Mouse (Mus musculus): ENCODE measurements around the gene Cacna1a. TPM values are rescaled to one million over a fixed set of nuclear protein-coding genes. Genes with fewer than 3 reads are reported as not detected.

Gene Cacna1a
- total RNA-seq, 1 experiment, result 27.4 TPM

DNA sequence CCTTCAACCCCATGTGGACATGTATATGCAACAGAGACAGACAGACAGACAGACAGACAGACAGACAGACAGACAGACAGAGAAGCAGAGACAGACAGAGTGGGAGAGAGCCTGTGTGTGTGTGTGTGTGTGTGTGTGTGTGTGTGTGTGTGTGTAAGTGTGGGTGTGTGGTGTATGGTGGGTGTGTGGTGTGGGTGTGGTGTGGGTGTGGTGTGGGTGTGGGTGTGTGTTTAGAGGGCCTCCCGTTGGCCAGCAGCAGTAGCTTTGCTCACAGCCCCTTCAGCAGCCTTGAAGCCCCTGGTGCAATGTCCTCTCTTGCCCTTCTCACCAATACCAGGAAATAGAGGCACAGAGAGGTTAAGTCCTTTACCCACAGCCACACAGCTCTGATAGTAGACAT is 204.9 kb downstream of the Cacna1a start:
- in situ Hi-C loops (cut with MboI; ENCODE audit: low sequenced_read_pairs in 2 of 2, unreplicated experiment in 2 of 2), result no loop called here
- no peak for TF ChIP-seq HCFC1 (IDR thresholded peaks at IDR 0.05; ENCODE audit: borderline replicate concordance, insufficient read depth, low read length)
- no peak for TF ChIP-seq ZNF384 (IDR thresholded peaks at IDR 0.05; ENCODE audit: low read depth, low read length)
- TF ChIP-seq MAFK (IDR thresholded peaks at IDR 0.05; ENCODE audit: insufficient read depth, low read depth, low read length), result no peak
- TF ChIP-seq CHD2 (IDR thresholded peaks at IDR 0.05; ENCODE audit: low read depth, low read length), result no peak
- no peak for TF ChIP-seq ZC3H11A (IDR thresholded peaks at IDR 0.05; ENCODE audit: borderline replicate concordance, low read depth, low read length)
- no peak for DNase-seq (ENCODE audit: low read depth, low spot score)
- Histone ChIP-seq H3K27ac (ENCODE audit: insufficient read depth, low read depth, low read length, poor library complexity, severe bottlenecking) (no peak overlapping the region), H3K4me3 (ENCODE audit: insufficient read depth in 1 of 2, low read depth in 1 of 2, low read length in 2 of 2, poor library complexity in 1 of 2, severe bottlenecking in 1 of 2) (no peak overlapping the region), H3K9ac (ENCODE audit: insufficient read depth, low read depth, low read length, poor library complexity, severe bottlenecking) (no peak overlapping the region), H3K9me3 (ENCODE audit: control insufficient read depth, insufficient read depth, low read depth, low read length) (no peaks in the 10 kb centered on the region), H3K36me3 (ENCODE audit: control insufficient read depth, insufficient read depth, low read length, poor library complexity, severe bottlenecking) (peaks cover 2% of the 10 kb centered on the region; the same call in 1 of the 2 replicates), H3K4me1 (ENCODE audit: control insufficient read depth in 2 of 2, insufficient read depth in 2 of 2, low read length in 2 of 2, poor library complexity in 1 of 2) (peaks cover 0 to 8% of the 10 kb centered on the region in 2 experiments; a peak in 2 of 4 replicates)

DNA sequence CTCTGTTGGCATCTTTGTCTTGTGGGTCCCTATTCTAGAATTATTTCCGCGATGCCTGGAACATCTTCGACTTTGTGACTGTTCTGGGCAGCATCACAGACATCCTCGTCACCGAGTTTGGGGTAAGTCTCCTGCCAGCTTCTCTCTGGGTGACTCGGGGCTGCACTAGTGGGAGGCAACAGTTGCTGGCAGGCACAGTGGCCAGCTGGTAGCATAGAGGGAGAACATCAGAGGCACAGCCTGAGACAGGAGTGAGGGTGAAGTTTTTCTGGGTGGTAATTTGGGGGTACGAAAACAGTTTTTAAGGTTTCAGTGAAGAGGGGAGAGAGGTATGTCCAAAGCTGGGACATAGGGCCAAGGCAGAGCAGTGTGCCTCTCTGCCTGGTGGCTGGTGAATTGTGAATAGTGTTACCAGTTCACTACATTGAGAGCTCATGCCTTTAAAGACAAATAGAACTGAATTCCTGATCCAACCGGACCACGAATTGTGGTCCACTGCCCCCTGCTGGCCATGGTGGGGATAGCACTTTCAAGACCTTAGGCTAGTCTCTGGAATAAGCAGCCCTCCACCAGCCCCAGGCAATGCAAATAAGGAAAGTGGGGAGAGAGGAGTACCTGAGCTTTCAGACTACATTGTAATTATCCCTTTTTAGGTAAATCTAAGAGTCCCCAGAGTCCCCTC is 206.0 kb downstream of the Cacna1a start:
- Histone ChIP-seq H3K36me3 (ENCODE audit: control insufficient read depth, insufficient read depth, low read length, poor library complexity, severe bottlenecking) (peaks cover 2% of the 10 kb centered on the region; the same call in 1 of the 2 replicates), H3K4me3 (ENCODE audit: insufficient read depth in 1 of 2, low read depth in 1 of 2, low read length in 2 of 2, poor library complexity in 1 of 2, severe bottlenecking in 1 of 2) (no peak overlapping the region), H3K9ac (ENCODE audit: insufficient read depth, low read depth, low read length, poor library complexity, severe bottlenecking) (no peak overlapping the region), H3K9me3 (ENCODE audit: control insufficient read depth, insufficient read depth, low read depth, low read length) (no peaks in the 10 kb centered on the region), H3K4me1 (ENCODE audit: control insufficient read depth in 2 of 2, insufficient read depth in 2 of 2, low read length in 2 of 2, poor library complexity in 1 of 2) (peaks cover 0 to 15% of the 10 kb centered on the region in 2 experiments; a peak in 2 of 4 replicates), H3K27ac (ENCODE audit: insufficient read depth, low read depth, low read length, poor library complexity, severe bottlenecking) (no peak overlapping the region)
- DNase-seq (ENCODE audit: low read depth, low spot score), result peak; percentile 83
- in situ Hi-C loops (cut with MboI; ENCODE audit: low sequenced_read_pairs in 2 of 2, unreplicated experiment in 2 of 2), result no loop called here
- no peak for TF ChIP-seq CHD2 (IDR thresholded peaks at IDR 0.05; ENCODE audit: low read depth, low read length)
- no peak for TF ChIP-seq ZNF384 (IDR thresholded peaks at IDR 0.05; ENCODE audit: low read depth, low read length)
- no peak for TF ChIP-seq ZC3H11A (IDR thresholded peaks at IDR 0.05; ENCODE audit: borderline replicate concordance, low read depth, low read length)
- TF ChIP-seq HCFC1 (IDR thresholded peaks at IDR 0.05; ENCODE audit: borderline replicate concordance, insufficient read depth, low read length), result no peak
- no peak for TF ChIP-seq MAFK (IDR thresholded peaks at IDR 0.05; ENCODE audit: insufficient read depth, low read depth, low read length)

DNA sequence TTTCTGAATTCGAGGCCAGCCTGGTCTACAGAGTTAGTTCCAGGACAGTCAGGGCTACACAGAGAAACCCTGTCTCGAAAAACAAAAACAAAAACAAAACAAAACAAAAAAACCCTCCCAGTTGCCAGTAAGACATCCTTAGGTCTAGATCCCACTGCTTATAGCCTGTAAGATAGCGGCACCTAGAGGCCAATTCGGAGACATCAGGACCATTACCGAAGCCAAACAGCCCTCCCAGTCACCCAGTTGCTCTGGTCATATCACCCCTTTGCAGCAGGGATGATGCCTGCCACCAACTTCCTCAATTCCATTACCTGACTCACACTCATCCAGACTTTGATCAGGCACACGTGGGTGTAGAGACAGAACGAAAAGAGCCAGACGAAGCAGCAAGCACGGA is 207.4 kb downstream of the Cacna1a start:
- DNase-seq (ENCODE audit: low read depth, low spot score), result peak; percentile 58
- H3K9ac ChIP-seq (ENCODE audit: insufficient read depth, low read depth, low read length, poor library complexity, severe bottlenecking), result no peak overlapping the region
- peaks cover 2% of the 10 kb centered on the region; the same call in 1 of the 2 replicates for H3K36me3 ChIP-seq (ENCODE audit: control insufficient read depth, insufficient read depth, low read length, poor library complexity, severe bottlenecking)
- no peak overlapping the region for H3K4me3 ChIP-seq (ENCODE audit: insufficient read depth in 1 of 2, low read depth in 1 of 2, low read length in 2 of 2, poor library complexity in 1 of 2, severe bottlenecking in 1 of 2)
- peaks cover 0 to 20% of the 10 kb centered on the region in 2 experiments; a peak in 2 of 4 replicates for H3K4me1 ChIP-seq (ENCODE audit: control insufficient read depth in 2 of 2, insufficient read depth in 2 of 2, low read length in 2 of 2, poor library complexity in 1 of 2)
- in situ Hi-C loops (cut with MboI; ENCODE audit: low sequenced_read_pairs in 2 of 2, unreplicated experiment in 2 of 2), result no loop called here
- H3K9me3 ChIP-seq (ENCODE audit: control insufficient read depth, insufficient read depth, low read depth, low read length), result no peaks in the 10 kb centered on the region
- no peak for TF ChIP-seq HCFC1 (IDR thresholded peaks at IDR 0.05; ENCODE audit: borderline replicate concordance, insufficient read depth, low read length)
- no peak for TF ChIP-seq CHD2 (IDR thresholded peaks at IDR 0.05; ENCODE audit: low read depth, low read length)
- TF ChIP-seq ZNF384 (IDR thresholded peaks at IDR 0.05; ENCODE audit: low read depth, low read length), result no peak
- TF ChIP-seq ZC3H11A (IDR thresholded peaks at IDR 0.05; ENCODE audit: borderline replicate concordance, low read depth, low read length), result no peak
- no peak for TF ChIP-seq MAFK (IDR thresholded peaks at IDR 0.05; ENCODE audit: insufficient read depth, low read depth, low read length)
- no peak overlapping the region for H3K27ac ChIP-seq (ENCODE audit: insufficient read depth, low read depth, low read length, poor library complexity, severe bottlenecking)

DNA sequence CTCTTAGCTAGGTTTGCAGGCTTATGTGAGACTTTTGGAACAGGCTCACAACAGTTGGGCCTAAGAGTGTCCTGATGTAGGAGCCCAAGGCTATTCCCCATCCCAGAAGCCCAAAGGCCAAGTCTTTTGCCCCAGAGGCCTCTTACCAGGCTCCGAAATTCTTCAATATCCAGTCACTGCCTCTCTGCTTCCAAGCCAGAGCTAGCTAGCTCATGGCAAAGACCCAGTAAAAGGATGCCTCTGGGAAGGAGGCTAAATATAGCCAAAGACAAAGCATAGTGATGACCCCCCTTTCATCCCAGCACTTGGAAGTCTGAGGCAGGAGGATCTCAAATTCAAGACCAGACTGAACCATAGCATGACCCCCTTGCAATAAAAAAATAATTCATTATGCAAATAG is 211.2 kb downstream of the Cacna1a start:
- no peak overlapping the region for H3K9ac ChIP-seq (ENCODE audit: insufficient read depth, low read depth, low read length, poor library complexity, severe bottlenecking)
- no peak for TF ChIP-seq CHD2 (IDR thresholded peaks at IDR 0.05; ENCODE audit: low read depth, low read length)
- no peak for TF ChIP-seq HCFC1 (IDR thresholded peaks at IDR 0.05; ENCODE audit: borderline replicate concordance, insufficient read depth, low read length)
- no peak for TF ChIP-seq ZC3H11A (IDR thresholded peaks at IDR 0.05; ENCODE audit: borderline replicate concordance, low read depth, low read length)
- TF ChIP-seq ZNF384 (IDR thresholded peaks at IDR 0.05; ENCODE audit: low read depth, low read length), result no peak
- TF ChIP-seq MAFK (IDR thresholded peaks at IDR 0.05; ENCODE audit: insufficient read depth, low read depth, low read length), result no peak
- no peak overlapping the region for H3K27ac ChIP-seq (ENCODE audit: insufficient read depth, low read depth, low read length, poor library complexity, severe bottlenecking)
- no peaks in the 10 kb centered on the region; the same call in 1 of the 2 replicates for H3K36me3 ChIP-seq (ENCODE audit: control insufficient read depth, insufficient read depth, low read length, poor library complexity, severe bottlenecking)
- no peak overlapping the region for H3K4me3 ChIP-seq (ENCODE audit: insufficient read depth in 1 of 2, low read depth in 1 of 2, low read length in 2 of 2, poor library complexity in 1 of 2, severe bottlenecking in 1 of 2)
- no peaks in the 10 kb centered on the region for H3K9me3 ChIP-seq (ENCODE audit: control insufficient read depth, insufficient read depth, low read depth, low read length)
- DNase-seq (ENCODE audit: low read depth, low spot score), result no peak
- peaks cover 5 to 22% of the 10 kb centered on the region in 2 experiments for H3K4me1 ChIP-seq (ENCODE audit: control insufficient read depth in 2 of 2, insufficient read depth in 2 of 2, low read length in 2 of 2, poor library complexity in 1 of 2)
- in situ Hi-C loops (cut with MboI; ENCODE audit: low sequenced_read_pairs in 2 of 2, unreplicated experiment in 2 of 2), result no loop called here

Data from ES-E14 (cell line).